Comparison of ENCODE assay signal across 18 mouse cellular contexts in the genomic region with DNA sequence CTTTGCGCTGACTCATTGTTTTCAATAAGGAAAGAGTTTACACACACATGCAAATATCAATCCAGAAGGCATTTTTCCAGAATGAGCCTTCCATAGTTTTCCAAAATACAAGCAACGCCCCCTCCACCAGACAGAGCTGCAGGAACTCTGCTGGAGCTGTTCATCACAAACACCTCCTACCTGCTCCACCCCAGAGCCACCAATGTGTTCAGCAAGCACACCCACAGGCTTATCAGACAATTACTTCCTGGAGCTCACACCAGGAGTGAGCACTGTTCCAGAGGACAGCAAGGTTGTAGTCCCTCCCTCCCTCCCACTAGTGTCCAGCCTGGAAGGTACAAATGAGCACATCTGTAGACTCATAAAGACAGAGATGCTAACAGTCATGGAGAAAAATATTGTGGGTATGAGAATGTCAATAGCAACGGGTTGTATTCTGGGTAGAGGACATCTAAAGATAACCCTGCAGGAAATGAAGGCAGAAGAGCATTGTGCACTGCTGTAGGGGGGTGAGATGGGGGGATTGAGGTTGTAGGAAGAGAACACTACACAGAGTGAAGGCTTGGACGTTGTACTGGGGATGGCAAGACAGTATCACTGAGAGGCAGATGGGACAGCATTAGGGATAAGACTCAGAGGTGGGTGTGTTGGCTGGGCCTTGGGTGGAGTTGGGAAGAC.
DNase-seq lines count a peak whose midpoint lies in the region; ATAC-seq and TF ChIP-seq lines count a peak whose summit lies in the region.
"Had no signal": no experiment of that assay in that cellular context is flagged by ENCODE, and none has a peak within 500 bp of the region (broad histone marks: within the 10 kb centered on the region; RNA-seq: fewer than 3 reads in every experiment).

No protein-coding gene starts in this region.

- no peak for DNase-seq in heart, adult 8-10 months (ENCODE audit: low spot score)
- no peak for DNase-seq in spleen, adult 2 months (ENCODE audit: low read depth in 1 of 2, low spot score in 2 of 2)
- no peak for DNase-seq in spleen, postnatal 4 days (ENCODE audit: low spot score in 2 of 2)
- no peak for DNase-seq in embryo, embryonic 11 days
- no peak for DNase-seq in urinary bladder, postnatal 14 days (ENCODE audit: low spot score)
- DNase-seq: cerebellum, adult 11 months; cerebellum, postnatal 25 days; gastrocnemius, postnatal 36 days; kidney, postnatal 14 days; layer of hippocampus, adult 9-11 months; lung, adult 2 months; lung, postnatal 4 days; right cerebral cortex, postnatal 4 days had no signal

- TF ChIP-seq CTCF in spleen, adult 2 months (IDR thresholded peaks at IDR 0.05; ENCODE audit: extremely low read depth, insufficient read depth, insufficient read length, insufficient replicate concordance): no peak

- H3K27ac ChIP-seq in heart, embryonic 12.5 days (ENCODE audit: poor library complexity, severe bottlenecking): no peak overlapping the region
- H3K27ac ChIP-seq in spleen, adult 2 months (ENCODE audit: insufficient read depth, low read length): peak overlapping the region; percentile 51
- H3K27ac ChIP-seq: limb, embryonic 15.5 days; midbrain, embryonic 12.5 days had no signal

- no peak overlapping the region for H3K4me3 ChIP-seq in heart, embryonic 12.5 days
- no peak overlapping the region for H3K4me3 ChIP-seq in spleen, adult 2 months (ENCODE audit: extremely low read depth, insufficient read depth, insufficient read length)
- H3K4me3 ChIP-seq: limb, embryonic 15.5 days; midbrain, embryonic 12.5 days had no signal

- no peaks in the 10 kb centered on the region for H3K36me3 ChIP-seq in heart, embryonic 12.5 days
- H3K36me3 ChIP-seq in spleen, adult 2 months (ENCODE audit: control insufficient read depth, insufficient read depth, low read length): no peaks in the 10 kb centered on the region
- H3K36me3 ChIP-seq: limb, embryonic 15.5 days; midbrain, embryonic 12.5 days had no signal

- no peaks in the 10 kb centered on the region for H3K27me3 ChIP-seq in heart, embryonic 12.5 days (replicated peaks)
- H3K27me3 ChIP-seq in spleen, adult 2 months (ENCODE audit: control insufficient read depth, insufficient read depth, low read length): no peaks in the 10 kb centered on the region
- H3K27me3 ChIP-seq: CH12.LX; limb, embryonic 15.5 days; midbrain, embryonic 12.5 days had no signal

- H3K9me3 ChIP-seq in heart, embryonic 12.5 days (replicated peaks): peaks cover under 1% of the 10 kb centered on the region; the same call in 1 of the 2 replicates
- H3K9me3 ChIP-seq: limb, embryonic 15.5 days; midbrain, embryonic 12.5 days had no signal

- 0 out of 2 replicates have a peak overlapping the region, but pooled peaks have one; percentile 12 for H3K4me2 ChIP-seq in heart, embryonic 12.5 days
- H3K4me2 ChIP-seq: limb, embryonic 15.5 days; midbrain, embryonic 12.5 days had no signal

- peaks cover 14% of the 10 kb centered on the region for H3K4me1 ChIP-seq in heart, embryonic 12.5 days (replicated peaks)
- H3K4me1 ChIP-seq in spleen, adult 2 months (ENCODE audit: control insufficient read depth, insufficient read depth, insufficient read length): peaks cover 4% of the 10 kb centered on the region; the same call in 1 of the 2 replicates
- H3K4me1 ChIP-seq: limb, embryonic 15.5 days; midbrain, embryonic 12.5 days had no signal

- H3K9ac ChIP-seq in heart, embryonic 12.5 days: no peak overlapping the region
- H3K9ac ChIP-seq: limb, embryonic 15.5 days; midbrain, embryonic 12.5 days had no signal

- no peak for TF ChIP-seq POLR2A in spleen, adult 2 months (IDR thresholded peaks at IDR 0.05; ENCODE audit: low read depth, low read length)

- peak; percentile 48 for ATAC-seq in heart, embryonic 12.5 days (ENCODE audit: insufficient number of reproducible peaks, low FRiP score)
- peak; percentile 59 for ATAC-seq in common myeloid progenitor, adult 5-6 weeks (replicated peaks; ENCODE audit: low read depth, poor library complexity, severe bottlenecking)

- WGBS in heart, embryonic 12.5 days: 54% methylated on average over 4 of the region's 4 CpGs
- WGBS in spleen, adult 2 months: 48% methylated on average over 4 of the region's 4 CpGs
